Mouse (Mus musculus): ENCODE measurements around the gene Cyp2c54.

- no peak for TF ChIP-seq POLR2A (IDR thresholded peaks at IDR 0.05; ENCODE audit: borderline replicate concordance, control insufficient read depth, low read depth, low read length)
- TF ChIP-seq CTCF (IDR thresholded peaks at IDR 0.05; ENCODE audit: control insufficient read depth, insufficient read depth, low read length), result no peak
Observed at GRCm38 (mm10) chr19:40091111-40091510, 17.5 kb upstream of the Cyp2c54 start.

All from bone marrow, adult 2 months (tissue).